Mouse (Mus musculus) cerebellum, adult 2 months (tissue): ENCODE results near the gene Uhrf2.

ENCODE experiments used
- CTCF ChIP-seq: fragments of 200-500 bp; IDR thresholded peaks from 2 replicates; pipeline ENCODE4 v1.5.1; 2011; ENCODE audit warnings: low read depth, mild to moderate bottlenecking, control low read depth, low read length, moderate library complexity, borderline replicate concordance; ENCODE audit not compliant: insufficient read depth
- POLR2A ChIP-seq: fragments of 200-500 bp; IDR thresholded peaks from 2 replicates; pipeline ENCODE4 v1.6.1; 2011; ENCODE audit warnings: low read length, control low read depth, borderline replicate concordance; ENCODE audit not compliant: insufficient read depth

GRCm38 (mm10) chr19:30097039-30097438, 66.7 kb downstream of the Uhrf2 start:
- no peak for TF ChIP-seq CTCF
- TF ChIP-seq POLR2A = no peak
